Mouse (Mus musculus) neural tube, embryonic 13.5 days (tissue): ENCODE results near the gene Nus1. TPM values are rescaled to one million over a fixed set of nuclear protein-coding genes. Genes with fewer than 3 reads are reported as not detected.

Experiments used
- ATAC-seq: fragments of 200-750 bp; cut with Nextera tagmentation; 2 replicates; pipeline ENCODE4 v1.8.0; 2017; ENCODE audit warnings: low read depth, mild to moderate bottlenecking, moderate TSS enrichment, moderate library complexity
- H3K27ac ChIP-seq: fragments of 300-500 bp; sonication (generic); replicated peaks from 2 replicates; pipeline ENCODE4 v1.5.1; 2015; ENCODE audit warnings: moderate library complexity, mild to moderate bottlenecking, inconsistent platforms
- H3K27me3 ChIP-seq: fragments of 300-500 bp; sonication (generic); 2 replicates; pipeline ENCODE4 v1.6.1; 2015; ENCODE audit warnings: mild to moderate bottlenecking, inconsistent platforms
- H3K36me3 ChIP-seq: fragments of 300-500 bp; sonication (generic); 2 replicates; pipeline ENCODE4 v1.6.1; 2015; ENCODE audit warnings: mild to moderate bottlenecking, inconsistent platforms
- H3K4me1 ChIP-seq: fragments of 300-500 bp; sonication (generic); replicated peaks from 2 replicates; pipeline ENCODE4 v1.6.1; 2015; ENCODE audit warnings: inconsistent platforms
- H3K4me2 ChIP-seq: fragments of 300-500 bp; sonication (generic); 2 replicates; pipeline ENCODE4 v1.6.1; 2015; ENCODE audit warnings: inconsistent platforms, mild to moderate bottlenecking, moderate library complexity
- H3K4me3 ChIP-seq: fragments of 300-500 bp; sonication (generic); 2 replicates; pipeline ENCODE4 v1.5.1; 2015; ENCODE audit warnings: mild to moderate bottlenecking, inconsistent platforms
- H3K9ac ChIP-seq: fragments of 300-500 bp; sonication (generic); 2 replicates; pipeline ENCODE4 v1.6.1; 2015; ENCODE audit warnings: moderate library complexity, mild to moderate bottlenecking, inconsistent platforms
- H3K9me3 ChIP-seq: fragments of 300-500 bp; sonication (generic); 2 replicates; pipeline ENCODE4 v1.6.1; 2016; ENCODE audit warnings: inconsistent platforms
- WGBS: fragments of 180-500 bp; shearing (Covaris S2); methylation state at CpG from one replicate; pipeline ENCODE4 v1.1.7; 2015; 5-methylcytosine and 5-hydroxymethylcytosine counted together
- polyA plus RNA-seq: library from polyadenylated mRNA; unstranded; fragments of >200 nt; fragmentation: Nextera tagmentation; extraction: Ambion mirVana; gene quantifications from 2 replicates; pipeline ENCODE4 v1.2.1, GENCODE M21; 2015

Nus1 gene
- polyA plus RNA-seq, 1 experiment from 2014 or later = 15.6 TPM

GRCm38 (mm10) chr10:52388922-52389430, 28.4 kb upstream of the Nus1 start, which contains the start of gene Nepn:
TSS of gene Nepn (plus strand) at chr10:52388972.
- Histone ChIP-seq H3K4me3 (no peak within 1 kb of the TSS), H3K36me3 (no peaks in the 10 kb centered on the region), H3K27ac (no peak within 1 kb of the TSS), H3K9me3 (no peaks in the 10 kb centered on the region), H3K4me2 (no peak within 1 kb of the TSS), H3K27me3 (no peaks in the 10 kb centered on the region), H3K4me1 (peaks cover 7% of the 10 kb centered on the region), H3K9ac (no peak within 1 kb of the TSS)
- WGBS = 82% methylated on average over 5 of the region's 5 CpGs
- ATAC-seq = no peak

GRCm38 (mm10) chr10:52389438-52389837, 27.9 kb upstream of the Nus1 start:
- no peak overlapping the region for H3K9ac ChIP-seq
- no peak overlapping the region for H3K4me3 ChIP-seq
- no peak overlapping the region for H3K4me2 ChIP-seq
- H3K27ac ChIP-seq = no peak overlapping the region
- 72% methylated on average over 3 of the region's 3 CpGs for WGBS
- no peaks in the 10 kb centered on the region for H3K9me3 ChIP-seq
- ATAC-seq = no peak
- H3K27me3 ChIP-seq = no peaks in the 10 kb centered on the region
- H3K4me1 ChIP-seq = peaks cover 7% of the 10 kb centered on the region
- H3K36me3 ChIP-seq = no peaks in the 10 kb centered on the region

DNA sequence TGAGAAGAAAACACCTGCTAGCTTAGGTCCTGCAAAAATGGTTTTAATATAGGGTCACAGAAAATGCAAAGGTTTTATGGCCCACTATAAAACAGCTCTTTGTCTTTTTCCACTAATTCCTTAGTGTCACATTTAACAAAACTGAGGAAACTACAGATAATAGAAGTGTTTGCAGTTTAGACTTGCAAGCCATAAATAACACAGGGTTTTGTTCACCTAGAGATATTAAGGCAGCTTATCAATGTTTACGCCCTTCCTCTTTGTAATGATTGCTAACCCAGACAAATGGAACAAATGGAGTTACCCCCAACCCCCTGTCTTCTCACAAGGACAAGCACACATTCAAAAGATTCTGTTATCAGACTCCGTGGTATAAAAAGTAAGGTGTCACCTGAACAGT, 26.1 kb upstream of the Nus1 start:
- whole genome bisulfite sequencing = 63% methylated on average over 2 of the region's 2 CpGs
- Histone ChIP-seq H3K9me3 (no peaks in the 10 kb centered on the region), H3K27ac (no peak overlapping the region), H3K4me1 (no peaks in the 10 kb centered on the region), H3K4me2 (no peak overlapping the region), H3K4me3 (no peak overlapping the region), H3K36me3 (no peaks in the 10 kb centered on the region), H3K9ac (no peak overlapping the region), H3K27me3 (no peaks in the 10 kb centered on the region)
- no peak for ATAC-seq

- no peaks in the 10 kb centered on the region for H3K36me3 ChIP-seq
- no peak for ATAC-seq
- no peak overlapping the region for H3K4me3 ChIP-seq
- H3K27me3 ChIP-seq = no peaks in the 10 kb centered on the region
- 89% methylated on average over 3 of the region's 3 CpGs for WGBS
- H3K4me2 ChIP-seq = no peak overlapping the region
- no peaks in the 10 kb centered on the region for H3K9me3 ChIP-seq
- H3K4me1 ChIP-seq = no peaks in the 10 kb centered on the region
- no peak overlapping the region for H3K27ac ChIP-seq
- no peak overlapping the region for H3K9ac ChIP-seq
Observed at GRCm38 (mm10) chr10:52396647-52397046, 20.7 kb upstream of the Nus1 start.

DNA sequence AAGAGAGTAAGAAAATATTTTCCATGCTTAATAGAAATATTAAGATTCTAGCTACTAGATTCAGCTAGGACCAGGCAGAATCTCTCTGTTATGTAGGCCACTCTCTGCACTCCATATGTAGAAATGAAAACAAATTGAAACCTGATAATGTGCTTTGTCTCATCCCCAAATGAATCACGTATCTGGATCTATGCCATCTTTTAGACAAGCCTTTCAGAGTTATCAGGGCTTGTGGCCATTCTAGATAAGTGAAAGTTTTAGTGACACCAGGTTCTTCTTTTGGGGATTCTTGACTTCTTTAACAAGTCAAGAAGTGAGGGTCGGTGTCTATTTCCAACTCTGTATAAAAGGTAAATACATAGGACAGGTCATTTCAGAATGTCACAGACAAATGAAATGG, 18.6 kb upstream of the Nus1 start:
- no peaks in the 10 kb centered on the region for H3K9me3 ChIP-seq
- no peak for ATAC-seq
- H3K9ac ChIP-seq = no peak overlapping the region
- H3K36me3 ChIP-seq = no peaks in the 10 kb centered on the region
- no peaks in the 10 kb centered on the region for H3K4me1 ChIP-seq
- no peak overlapping the region for H3K27ac ChIP-seq
- no peak overlapping the region for H3K4me3 ChIP-seq
- WGBS = 85% methylated on average over 2 of the region's 2 CpGs
- H3K4me2 ChIP-seq = no peak overlapping the region
- no peaks in the 10 kb centered on the region for H3K27me3 ChIP-seq

DNA sequence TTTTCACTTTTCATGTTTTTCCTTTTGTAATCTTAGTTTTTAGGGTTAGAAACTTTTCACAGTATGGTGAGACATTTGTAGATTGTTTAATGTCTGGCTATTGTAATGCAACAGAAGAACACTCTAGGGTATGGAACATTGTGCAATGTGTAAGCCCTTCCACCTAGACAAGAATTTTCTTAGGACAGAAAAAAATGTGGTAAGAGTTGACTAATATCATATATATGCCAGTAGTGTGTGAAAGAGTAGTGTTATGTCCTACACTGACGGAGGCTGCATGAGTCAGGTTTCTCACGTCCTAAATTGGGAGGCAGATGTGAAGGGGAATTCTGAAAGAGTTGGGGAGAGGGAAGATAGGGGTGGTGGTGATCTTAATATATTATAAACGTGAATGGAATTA, 17.6 kb upstream of the Nus1 start:
- no peaks in the 10 kb centered on the region for H3K27me3 ChIP-seq

DNA sequence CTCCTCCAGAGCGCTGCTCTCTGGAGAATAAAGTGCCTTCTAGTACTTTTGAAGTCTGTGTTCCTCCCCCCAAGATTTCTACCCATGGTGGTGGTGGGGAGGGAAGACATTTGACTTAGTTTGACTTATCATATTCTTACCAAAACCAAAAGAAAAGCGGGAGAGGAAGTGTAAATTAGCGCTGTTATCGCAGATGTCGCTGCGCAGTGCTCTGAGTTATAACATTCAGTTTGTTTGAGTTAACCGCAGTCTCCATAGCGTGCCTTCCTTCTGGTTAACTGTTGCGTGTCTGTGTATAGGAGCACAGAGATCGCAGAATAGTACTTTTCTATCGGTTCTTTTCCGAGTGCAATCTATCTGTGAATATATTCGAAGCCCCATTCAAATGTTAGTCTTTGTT, 12.2 kb upstream of the Nus1 start:
- H3K27me3 ChIP-seq = no peaks in the 10 kb centered on the region
- no peak overlapping the region for H3K4me3 ChIP-seq
- no peak overlapping the region for H3K4me2 ChIP-seq
- H3K27ac ChIP-seq = no peak overlapping the region
- H3K9ac ChIP-seq = no peak overlapping the region
- no peak for ATAC-seq
- H3K36me3 ChIP-seq = no peaks in the 10 kb centered on the region
- no peaks in the 10 kb centered on the region for H3K9me3 ChIP-seq
- WGBS = 89% methylated on average over 13 of the region's 13 CpGs
- H3K4me1 ChIP-seq = no peaks in the 10 kb centered on the region

More for the DNA sequence above, 17.6 kb upstream of the Nus1 start:
- no peaks in the 10 kb centered on the region for H3K9me3 ChIP-seq
- no peaks in the 10 kb centered on the region for H3K4me1 ChIP-seq
- no peaks in the 10 kb centered on the region for H3K36me3 ChIP-seq
- WGBS = 66% methylated on average over 3 of the region's 3 CpGs
- no peak for ATAC-seq
- H3K4me3 ChIP-seq = no peak overlapping the region
- H3K27ac ChIP-seq = no peak overlapping the region
- no peak overlapping the region for H3K4me2 ChIP-seq
- no peak overlapping the region for H3K9ac ChIP-seq

- Histone ChIP-seq H3K27ac (no peak overlapping the region), H3K9ac (no peak overlapping the region), H3K36me3 (no peaks in the 10 kb centered on the region), H3K27me3 (no peaks in the 10 kb centered on the region), H3K9me3 (no peaks in the 10 kb centered on the region), H3K4me3 (no peak overlapping the region), H3K4me1 (no peaks in the 10 kb centered on the region), H3K4me2 (no peak overlapping the region)
- no peak for ATAC-seq
- 91% methylated on average over 2 of the region's 2 CpGs for WGBS
Observed at GRCm38 (mm10) chr10:52407526-52407925, 9.8 kb upstream of the Nus1 start.

GRCm38 (mm10) chr10:52415020-52415419, 2.3 kb upstream of the Nus1 start:
- Histone ChIP-seq H3K4me3 (no peak overlapping the region), H3K27ac (no peak overlapping the region), H3K4me1 (peaks cover 24% of the 10 kb centered on the region), H3K4me2 (no peak overlapping the region), H3K9ac (no peak overlapping the region), H3K9me3 (no peaks in the 10 kb centered on the region), H3K36me3 (no peaks in the 10 kb centered on the region), H3K27me3 (no peaks in the 10 kb centered on the region)
- WGBS = 90% methylated on average over 2 of the region's 2 CpGs
- ATAC-seq = no peak

GRCm38 (mm10) chr10:52416458-52416857, 889 bp upstream of the Nus1 start:
- H3K9me3 ChIP-seq = no peaks in the 10 kb centered on the region

DNA sequence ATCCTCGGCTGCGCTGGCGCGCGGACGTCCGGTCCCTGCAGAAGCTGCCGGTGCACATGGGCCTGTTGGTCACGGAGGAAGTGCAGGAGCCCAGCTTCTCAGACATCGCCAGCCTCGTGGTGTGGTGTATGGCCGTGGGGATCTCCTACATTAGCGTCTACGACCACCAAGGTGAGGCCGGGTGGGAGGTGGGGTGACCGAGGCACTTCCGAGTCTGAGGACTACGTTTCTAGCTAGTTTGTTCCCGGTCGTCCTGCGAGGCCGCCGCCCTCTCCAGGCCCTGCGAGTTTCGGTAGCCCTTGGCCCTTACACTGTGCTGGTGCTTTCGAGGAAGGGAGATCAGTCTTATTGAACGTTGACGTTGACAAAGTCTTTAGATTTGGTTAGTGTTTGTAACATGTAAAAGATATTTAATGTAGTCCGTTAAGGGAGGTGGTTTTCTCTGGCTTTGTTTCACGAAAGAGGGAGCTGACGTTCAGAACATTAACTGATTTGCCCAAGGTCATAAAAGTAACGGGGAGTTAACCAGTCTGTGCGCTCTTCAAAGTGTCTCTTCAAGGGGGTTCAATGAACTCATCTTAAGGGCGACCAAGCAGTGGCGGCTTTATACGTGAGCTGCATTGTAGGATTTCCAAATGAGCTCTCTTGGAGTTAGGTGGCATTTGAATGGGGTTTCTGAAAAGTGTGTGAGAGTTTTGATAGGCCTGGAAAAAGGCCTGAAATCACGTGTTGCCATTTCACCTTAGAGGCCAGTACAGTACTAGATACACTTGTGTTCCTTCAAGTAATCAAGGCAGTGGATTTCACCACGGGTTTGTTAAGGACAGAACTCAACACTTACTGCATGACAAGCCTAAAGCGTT, 882 bp downstream of the Nus1 start:
- peak; percentile 63 for ATAC-seq
- H3K4me2 ChIP-seq = peak overlapping the region; percentile 82
- H3K4me3 ChIP-seq = peak overlapping the region; percentile 88
- peak overlapping the region; percentile 96 for H3K27ac ChIP-seq
- H3K27me3 ChIP-seq = no peaks in the 10 kb centered on the region
- no peaks in the 10 kb centered on the region for H3K36me3 ChIP-seq
- 2% methylated on average over 39 of the region's 39 CpGs for WGBS
- peak overlapping the region; percentile 91 for H3K9ac ChIP-seq
- H3K4me1 ChIP-seq = peaks cover 43% of the 10 kb centered on the region
- no peaks in the 10 kb centered on the region for H3K9me3 ChIP-seq

More at GRCm38 (mm10) chr10:52416458-52416857, 889 bp upstream of the Nus1 start:
- Histone ChIP-seq H3K9ac (peak overlapping the region; percentile 64), H3K4me2 (peak overlapping the region; percentile 58), H3K27me3 (no peaks in the 10 kb centered on the region), H3K4me1 (peaks cover 37% of the 10 kb centered on the region), H3K4me3 (peak overlapping the region; percentile 88), H3K27ac (no peak overlapping the region; the same call in 1 of the 2 replicates), H3K36me3 (no peaks in the 10 kb centered on the region)
- ATAC-seq = no peak
- 76% methylated on average over 2 of the region's 2 CpGs for WGBS

DNA sequence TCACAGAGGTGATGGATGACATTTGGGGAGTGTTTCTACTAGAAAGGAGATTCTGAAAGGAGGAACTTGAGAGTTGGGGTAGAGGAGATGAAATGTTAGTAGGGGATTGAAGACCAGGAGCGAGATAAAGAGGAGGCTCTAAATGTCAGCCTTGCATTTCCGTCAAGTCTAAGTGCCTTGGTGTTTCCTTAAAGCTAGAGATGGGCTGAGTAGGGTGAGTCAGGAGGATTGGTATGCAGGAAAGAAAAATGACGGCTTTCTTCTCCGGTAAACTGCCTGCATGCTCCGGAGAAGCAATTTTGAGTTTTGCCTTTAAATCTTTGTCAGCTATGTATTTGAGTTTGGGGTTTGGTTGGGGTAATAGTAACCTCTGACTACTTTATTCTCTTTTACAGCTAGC, 1.6 kb downstream of the Nus1 start:
- peak overlapping the region; percentile 91 for H3K9ac ChIP-seq
- H3K4me2 ChIP-seq = peak overlapping the region; percentile 82
- ATAC-seq = no peak
- H3K36me3 ChIP-seq = no peaks in the 10 kb centered on the region
- peak overlapping the region; percentile 88 for H3K4me3 ChIP-seq
- H3K27ac ChIP-seq = no peak overlapping the region
- WGBS = 53% methylated on average over 5 of the region's 5 CpGs
- no peaks in the 10 kb centered on the region for H3K27me3 ChIP-seq
- H3K9me3 ChIP-seq = no peaks in the 10 kb centered on the region
- H3K4me1 ChIP-seq = peaks cover 43% of the 10 kb centered on the region
